Mouse (Mus musculus) megakaryocyte, embryonic 14.5 days (primary cell): ENCODE results near the gene Slmap. TPM values are rescaled to one million over a fixed set of nuclear protein-coding genes. Genes with fewer than 3 reads are reported as not detected.
"Not testable (repeated sequence)": the region's sequence is repeated elsewhere in the genome, so short reads cannot be mapped to it uniquely, and the experiment has no call there.

Experiments
- H3K27me3 ChIP-seq: replicated peaks from 2 replicates; pipeline ENCODE3; 2012; ENCODE audit warnings: inconsistent platforms
- H3K36me3 ChIP-seq: replicated peaks from 2 replicates; pipeline ENCODE3; 2012; ENCODE audit warnings: low read length, inconsistent platforms, mixed read lengths
- H3K4me1 ChIP-seq: 2 replicates; pipeline ENCODE4 v1.6.1; 2012; ENCODE audit warnings: inconsistent platforms
- H3K4me3 ChIP-seq: replicated peaks from 2 replicates; pipeline ENCODE3; 2012; ENCODE audit warnings: moderate library complexity, mild to moderate bottlenecking, inconsistent platforms
- H3K9me3 ChIP-seq: 2 replicates; pipeline ENCODE4 v1.6.1; 2012; ENCODE audit warnings: inconsistent platforms
- FLI1 ChIP-seq: IDR thresholded peaks from 2 replicates; pipeline ENCODE4 v1.6.1; 2012; ENCODE audit warnings: low read length, inconsistent platforms, mixed read lengths
- GATA1 ChIP-seq: IDR thresholded peaks from 3 replicates; pipeline ENCODE4 v1.6.1; 2012; ENCODE audit warnings: mixed read lengths, low read length, inconsistent platforms, borderline replicate concordance
- polyA plus RNA-seq: library from polyadenylated mRNA; stranded (reverse); fragments of >175 nt; gene quantifications from 2 replicates; pipeline ENCODE4 v1.2.3, GENCODE M21; 2012; ENCODE audit warnings: low replicate concordance; ENCODE audit not compliant: insufficient read depth

The Slmap gene
- polyA plus RNA-seq: 9.8 and 28.2 TPM in 2 replicates

- TF ChIP-seq FLI1: no peak
- peak; percentile 66; the same call in 1 of the 3 replicates for TF ChIP-seq GATA1
- H3K4me1 ChIP-seq: peaks cover 33% of the 10 kb centered on the region
- H3K36me3 ChIP-seq: peaks cover 24% of the 10 kb centered on the region
- no peaks in the 10 kb centered on the region for H3K9me3 ChIP-seq
- H3K4me3 ChIP-seq: peak within 1 kb of the TSS; percentile 99
- H3K27me3 ChIP-seq: no peaks in the 10 kb centered on the region
Measured at GRCm38 (mm10) chr14:26534757-26535479, at the start of gene Slmap. Gene Slmap, minus strand, starts transcription at chr14:26534931.

GRCm38 (mm10) chr14:26583645-26584044 is 48.9 kb upstream of the Slmap start:
- H3K4me1 ChIP-seq: peaks cover 62% of the 10 kb centered on the region
- H3K27me3 ChIP-seq: no peaks in the 10 kb centered on the region
- no peak for TF ChIP-seq FLI1
- H3K4me3 ChIP-seq: no peak overlapping the region
- peaks cover 39% of the 10 kb centered on the region for H3K36me3 ChIP-seq
- no peaks in the 10 kb centered on the region for H3K9me3 ChIP-seq

GRCm38 (mm10) chr14:26579346-26580343 is 44.9 kb upstream of the Slmap start:
- Histone ChIP-seq H3K36me3 (peaks cover 21% of the 10 kb centered on the region), H3K4me3 (peak overlapping the region; percentile 98), H3K4me1 (peaks cover 32% of the 10 kb centered on the region), H3K27me3 (no peaks in the 10 kb centered on the region), H3K9me3 (no peaks in the 10 kb centered on the region; the same call in 1 of the 2 replicates)
- TF ChIP-seq GATA1 (peak; percentile 29; the same call in 1 of the 3 replicates), FLI1 (no peak)

- H3K4me1 ChIP-seq: peaks cover 31% of the 10 kb centered on the region
- H3K36me3 ChIP-seq: peaks cover 17% of the 10 kb centered on the region
- TF ChIP-seq GATA1 (no peak), FLI1 (no peak)
- H3K27me3 ChIP-seq: no peaks in the 10 kb centered on the region
- no peaks in the 10 kb centered on the region; the same call in 1 of the 2 replicates for H3K9me3 ChIP-seq
- H3K4me3 ChIP-seq: peak overlapping the region; percentile 98
Measured at GRCm38 (mm10) chr14:26578791-26579191, 44.1 kb upstream of the Slmap start.

- Histone ChIP-seq H3K9me3 (no peaks in the 10 kb centered on the region; the same call in 1 of the 2 replicates), H3K4me1 (peaks cover 29% of the 10 kb centered on the region)
- TF ChIP-seq GATA1 (no peak), FLI1 (no peak)
Measured at GRCm38 (mm10) chr14:26576255-26576780, 41.6 kb upstream of the Slmap start.

DNA sequence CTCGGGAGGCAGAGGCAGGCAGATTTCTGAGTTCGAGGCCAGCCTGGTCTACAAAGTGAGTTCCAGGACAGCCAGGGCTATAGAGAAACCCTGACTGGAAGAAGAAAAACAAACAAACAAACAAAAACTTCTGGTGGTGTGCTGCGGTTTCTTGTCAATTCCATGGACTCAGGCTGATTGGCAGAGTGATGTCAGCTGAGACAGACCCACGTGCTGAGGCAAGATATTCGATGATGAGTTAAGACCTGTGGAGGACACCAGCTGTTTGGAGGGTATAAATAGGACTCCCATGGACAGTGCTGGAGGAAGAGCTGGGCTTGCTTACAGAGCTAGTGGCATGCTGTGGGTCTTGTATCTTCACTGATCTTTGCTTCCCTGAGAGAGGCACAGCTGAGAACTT is 38.8 kb upstream of the Slmap start, which contains the start of gene Dennd6a:
Dennd6a (plus strand) TSS at position 301 of the 400 bp plus-strand sequence.
- H3K9me3 ChIP-seq, H3K4me3 ChIP-seq, H3K36me3 ChIP-seq, H3K27me3 ChIP-seq: not testable (repeated sequence)
- peaks cover 18% of the 10 kb centered on the region for H3K4me1 ChIP-seq

More at GRCm38 (mm10) chr14:26576255-26576780, 41.6 kb upstream of the Slmap start:
- no peaks in the 10 kb centered on the region for H3K27me3 ChIP-seq
- peaks cover 2% of the 10 kb centered on the region for H3K36me3 ChIP-seq
- no peak overlapping the region for H3K4me3 ChIP-seq

- peaks cover 2% of the 10 kb centered on the region for H3K27me3 ChIP-seq
- TF ChIP-seq FLI1: no peak
- TF ChIP-seq GATA1: no peak
- no peak overlapping the region for H3K4me3 ChIP-seq
- H3K36me3 ChIP-seq: no peaks in the 10 kb centered on the region
- H3K9me3 ChIP-seq: no peaks in the 10 kb centered on the region
- peaks cover 17% of the 10 kb centered on the region for H3K4me1 ChIP-seq
Measured at GRCm38 (mm10) chr14:26571951-26572675, 37.4 kb upstream of the Slmap start.

- H3K27me3 ChIP-seq: peaks cover 2% of the 10 kb centered on the region
- H3K4me1 ChIP-seq: peaks cover 17% of the 10 kb centered on the region
- TF ChIP-seq FLI1 (no peak), GATA1 (no peak)
- H3K4me3 ChIP-seq: no peak overlapping the region
- no peaks in the 10 kb centered on the region for H3K36me3 ChIP-seq
- H3K9me3 ChIP-seq: no peaks in the 10 kb centered on the region
Measured at GRCm38 (mm10) chr14:26569880-26570279, 35.1 kb upstream of the Slmap start.

DNA sequence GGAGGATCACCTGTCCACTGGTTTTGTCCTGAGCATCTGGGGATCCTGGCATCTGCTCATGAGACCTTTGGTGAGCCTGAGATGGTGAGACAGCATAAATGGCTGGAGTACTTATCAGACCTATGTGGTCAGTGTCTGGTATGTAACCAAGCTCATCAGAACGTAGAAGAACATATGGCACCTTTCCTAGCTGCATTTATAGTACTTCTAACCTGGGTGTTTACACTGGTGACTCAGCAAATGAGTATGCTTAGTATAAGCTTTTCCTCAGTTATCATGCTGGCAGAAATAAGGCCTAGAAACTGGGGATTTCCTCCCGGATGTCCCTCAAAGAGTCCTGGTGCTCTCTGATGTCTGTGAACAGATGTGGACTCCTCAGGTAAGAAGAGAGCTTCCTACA is 27.5 kb upstream of the Slmap start:
- H3K27me3 ChIP-seq: peaks cover 5% of the 10 kb centered on the region
- no peak for TF ChIP-seq FLI1
- no peak for TF ChIP-seq GATA1

More for the DNA sequence above, 27.5 kb upstream of the Slmap start:
- Histone ChIP-seq H3K9me3 (peaks cover 18% of the 10 kb centered on the region), H3K4me1 (peaks cover 12% of the 10 kb centered on the region), H3K36me3 (peaks cover 2% of the 10 kb centered on the region), H3K4me3 (no peak overlapping the region)
